ENCODE assay signal across 8 mouse cellular contexts in genomic region chr5:130044201-130044695, GRCm38 (mm10). TPM values are rescaled to one million over a fixed set of nuclear protein-coding genes. Genes with fewer than 3 reads are reported as not detected.
DNase-seq lines count a peak whose midpoint lies in the region; ATAC-seq and TF ChIP-seq lines count a peak whose summit lies in the region.

No protein-coding gene starts in this region.

- H3K9ac ChIP-seq in intestine, postnatal 0 days (ENCODE audit: low read depth, low read length), result no peak overlapping the region
- H3K9ac ChIP-seq in intestine, embryonic 16.5 days (ENCODE audit: low read depth, low read length), result no peak overlapping the region
- no peak overlapping the region for H3K9ac ChIP-seq in liver, embryonic 15.5 days
- no peak overlapping the region for H3K9ac ChIP-seq in stomach, postnatal 0 days (ENCODE audit: low read length)
- H3K9ac ChIP-seq in hindbrain, embryonic 14.5 days, result no peak overlapping the region

- ATAC-seq in intestine, postnatal 0 days, result no peak
- no peak for ATAC-seq in intestine, embryonic 16.5 days
- peak; percentile 56 for ATAC-seq in liver, embryonic 15.5 days (ENCODE audit: insufficient read depth)
- ATAC-seq in stomach, postnatal 0 days (ENCODE audit: low FRiP score, low TSS enrichment), result peak; percentile 50; the same call in 1 of the 2 replicates
- no peak for ATAC-seq in hindbrain, embryonic 14.5 days (ENCODE audit: low FRiP score)

- no peak overlapping the region for H3K27ac ChIP-seq in intestine, postnatal 0 days (ENCODE audit: low read depth, low read length)
- H3K27ac ChIP-seq in intestine, embryonic 16.5 days (ENCODE audit: low read length), result no peak overlapping the region
- no peak overlapping the region for H3K27ac ChIP-seq in liver, embryonic 15.5 days (replicated peaks)
- no peak overlapping the region for H3K27ac ChIP-seq in stomach, postnatal 0 days (replicated peaks)
- no peak overlapping the region for H3K27ac ChIP-seq in hindbrain, embryonic 14.5 days

- peak; percentile 74 for TF ChIP-seq CTCF in intestine, postnatal 0 days (IDR thresholded peaks at IDR 0.05; ENCODE audit: low read depth)
- TF ChIP-seq CTCF in stomach, postnatal 0 days (IDR thresholded peaks at IDR 0.05; ENCODE audit: low read depth), result peak; percentile 89

- H3K9me3 ChIP-seq in intestine, postnatal 0 days (ENCODE audit: control insufficient read depth), result no peaks in the 10 kb centered on the region
- H3K9me3 ChIP-seq in intestine, embryonic 16.5 days (ENCODE audit: control insufficient read depth, low read length), result no peaks in the 10 kb centered on the region
- no peaks in the 10 kb centered on the region for H3K9me3 ChIP-seq in liver, embryonic 15.5 days (replicated peaks)
- no peaks in the 10 kb centered on the region for H3K9me3 ChIP-seq in stomach, postnatal 0 days (ENCODE audit: control insufficient read depth, low read length)
- no peaks in the 10 kb centered on the region for H3K9me3 ChIP-seq in hindbrain, embryonic 14.5 days (ENCODE audit: control insufficient read depth, low read length)

- H3K4me3 ChIP-seq in intestine, postnatal 0 days (ENCODE audit: low read depth, low read length), result no peak overlapping the region
- no peak overlapping the region for H3K4me3 ChIP-seq in intestine, embryonic 16.5 days (ENCODE audit: low read length)
- no peak overlapping the region for H3K4me3 ChIP-seq in liver, embryonic 15.5 days (replicated peaks)
- no peak overlapping the region for H3K4me3 ChIP-seq in stomach, postnatal 0 days (ENCODE audit: low read depth, low read length)
- no peak overlapping the region for H3K4me3 ChIP-seq in hindbrain, embryonic 14.5 days (replicated peaks; ENCODE audit: low read length)

- intact Hi-C loops in heart, postnatal 14 days (cut with DNase I), result loop anchor here (1.0 kb wide), 1 partner anchor 95 kb away; no protein-coding TSS in a partner anchor

- no peak for TF ChIP-seq EP300 in stomach, postnatal 0 days (optimal IDR thresholded peaks at IDR 0.05)

- DNase-seq in MN1 (ENCODE audit: low spot score), result peak; percentile 80
- DNase-seq in cerebellum, adult 9-10 months, result peak; percentile 95
- DNase-seq in heart, postnatal 14 days, result peak; percentile 58 to 75
- DNase-seq in stomach, postnatal 0 days (ENCODE audit: low spot score), result peak; percentile 50
- DNase-seq in hindbrain, embryonic 14.5 days (ENCODE audit: low spot score), result no peak

- no peak overlapping the region for H3K4me2 ChIP-seq in intestine, postnatal 0 days (replicated peaks; ENCODE audit: low read depth)
- H3K4me2 ChIP-seq in intestine, embryonic 16.5 days (ENCODE audit: low read depth, low read length), result no peak overlapping the region
- no peak overlapping the region for H3K4me2 ChIP-seq in liver, embryonic 15.5 days
- H3K4me2 ChIP-seq in stomach, postnatal 0 days (replicated peaks; ENCODE audit: low read depth), result no peak overlapping the region
- H3K4me2 ChIP-seq in hindbrain, embryonic 14.5 days (replicated peaks), result no peak overlapping the region

- H3K4me1 ChIP-seq in intestine, postnatal 0 days (replicated peaks; ENCODE audit: control insufficient read depth, insufficient read depth, low read length), result no peaks in the 10 kb centered on the region
- no peaks in the 10 kb centered on the region for H3K4me1 ChIP-seq in intestine, embryonic 16.5 days (ENCODE audit: control insufficient read depth, insufficient read depth, low read length)
- H3K4me1 ChIP-seq in liver, embryonic 15.5 days (replicated peaks), result 0 out of 2 replicates have a peak, but pooled peaks cover 5% of the 10 kb centered on the region
- no peaks in the 10 kb centered on the region for H3K4me1 ChIP-seq in stomach, postnatal 0 days (replicated peaks; ENCODE audit: control insufficient read depth, insufficient read depth)
- H3K4me1 ChIP-seq in hindbrain, embryonic 14.5 days (replicated peaks; ENCODE audit: control insufficient read depth, insufficient read depth, low read length), result no peaks in the 10 kb centered on the region

- peaks cover 53% of the 10 kb centered on the region for H3K36me3 ChIP-seq in intestine, postnatal 0 days (ENCODE audit: control insufficient read depth, insufficient read depth)
- peaks cover 15% of the 10 kb centered on the region for H3K36me3 ChIP-seq in intestine, embryonic 16.5 days (ENCODE audit: control insufficient read depth, insufficient read depth, low read length)
- peaks cover 77% of the 10 kb centered on the region for H3K36me3 ChIP-seq in liver, embryonic 15.5 days (replicated peaks)
- peaks cover 11% of the 10 kb centered on the region; the same call in 1 of the 2 replicates for H3K36me3 ChIP-seq in stomach, postnatal 0 days (ENCODE audit: control insufficient read depth, insufficient read depth, low read length)
- H3K36me3 ChIP-seq in hindbrain, embryonic 14.5 days (replicated peaks; ENCODE audit: control insufficient read depth, insufficient read depth), result peaks cover 83% of the 10 kb centered on the region

- no peaks in the 10 kb centered on the region for H3K27me3 ChIP-seq in intestine, postnatal 0 days (replicated peaks; ENCODE audit: control insufficient read depth, insufficient read depth, low read length)
- no peaks in the 10 kb centered on the region for H3K27me3 ChIP-seq in intestine, embryonic 16.5 days (replicated peaks; ENCODE audit: control insufficient read depth, insufficient read depth, low read length)
- no peaks in the 10 kb centered on the region for H3K27me3 ChIP-seq in liver, embryonic 15.5 days
- no peaks in the 10 kb centered on the region for H3K27me3 ChIP-seq in stomach, postnatal 0 days (ENCODE audit: control insufficient read depth, insufficient read depth, low read length)
- no peaks in the 10 kb centered on the region for H3K27me3 ChIP-seq in hindbrain, embryonic 14.5 days (ENCODE audit: control insufficient read depth, insufficient read depth, low read length)

- 43% methylated on average over 7 of the region's 7 CpGs for WGBS in intestine, postnatal 0 days
- WGBS in intestine, embryonic 16.5 days, result 64% methylated on average over 7 of the region's 7 CpGs
- WGBS in liver, embryonic 15.5 days (ENCODE audit: insufficient replicate concordance), result 72% methylated on average over 7 of the region's 7 CpGs
- WGBS in stomach, postnatal 0 days, result 42% methylated on average over 7 of the region's 7 CpGs
- WGBS in hindbrain, embryonic 14.5 days, result 77% methylated on average over 7 of the region's 7 CpGs

RNA-seq across cellular contexts. Expression of gene Crcp, which starts 15.2 kb away (rescaled TPM):
- 39.5 and 41.6 TPM in 2 replicates for polyA plus RNA-seq in intestine, postnatal 0 days (2015; fragmentation: Nextera tagmentation; extraction: Ambion mirVana)
- 37.2 and 38.7 TPM in 2 replicates for polyA plus RNA-seq in intestine, embryonic 16.5 days (2015; fragmentation: Nextera tagmentation; extraction: Ambion mirVana)
- 10 to 100 TPM; 11.4 to 11.9 TPM for total RNA-seq in heart, postnatal 14 days (2021)
- polyA plus RNA-seq in liver, embryonic 15.5 days (2015; fragmentation: Nextera tagmentation; extraction: Ambion mirVana), result 23.1 and 24.0 TPM in 2 replicates
- 26.0 and 26.4 TPM in 2 replicates for polyA plus RNA-seq in stomach, postnatal 0 days (2015; fragmentation: Nextera tagmentation; extraction: Ambion mirVana)
- 49.2 and 51.9 TPM in 2 replicates for polyA plus RNA-seq in hindbrain, embryonic 14.5 days (2014; fragmentation: Nextera tagmentation; extraction: Ambion mirVana)

RNA-seq across cellular contexts. Expression of gene Asl, which starts 15.2 kb away (rescaled TPM):
- polyA plus RNA-seq in intestine, postnatal 0 days (2015; fragmentation: Nextera tagmentation; extraction: Ambion mirVana), result 148 and 182 TPM in 2 replicates
- polyA plus RNA-seq in intestine, embryonic 16.5 days (2015; fragmentation: Nextera tagmentation; extraction: Ambion mirVana), result 74.1 and 89.4 TPM in 2 replicates
- 1 to 10 TPM; 6.8 to 7.7 TPM for total RNA-seq in heart, postnatal 14 days (2021)
- 53.1 and 57.8 TPM in 2 replicates for polyA plus RNA-seq in liver, embryonic 15.5 days (2015; fragmentation: Nextera tagmentation; extraction: Ambion mirVana)
- 27.3 and 36.1 TPM in 2 replicates for polyA plus RNA-seq in stomach, postnatal 0 days (2015; fragmentation: Nextera tagmentation; extraction: Ambion mirVana)
- polyA plus RNA-seq in hindbrain, embryonic 14.5 days (2014; fragmentation: Nextera tagmentation; extraction: Ambion mirVana), result 41.3 and 41.5 TPM in 2 replicates

RNA-seq across cellular contexts. Expression of gene Tpst1, which starts 28.9 kb away (rescaled TPM):
- polyA plus RNA-seq in intestine, postnatal 0 days (2015; fragmentation: Nextera tagmentation; extraction: Ambion mirVana), result 28.7 and 29.3 TPM in 2 replicates
- 46.4 and 51.7 TPM in 2 replicates for polyA plus RNA-seq in intestine, embryonic 16.5 days (2015; fragmentation: Nextera tagmentation; extraction: Ambion mirVana)
- 10 to 100 TPM; 15.7 to 16.9 TPM for total RNA-seq in heart, postnatal 14 days (2021)
- 22.6 and 23.0 TPM in 2 replicates for polyA plus RNA-seq in liver, embryonic 15.5 days (2015; fragmentation: Nextera tagmentation; extraction: Ambion mirVana)
- 44.5 and 47.3 TPM in 2 replicates for polyA plus RNA-seq in stomach, postnatal 0 days (2015; fragmentation: Nextera tagmentation; extraction: Ambion mirVana)
- polyA plus RNA-seq in hindbrain, embryonic 14.5 days (2014; fragmentation: Nextera tagmentation; extraction: Ambion mirVana), result 62.2 and 63.0 TPM in 2 replicates

RNA-seq across cellular contexts. Expression of gene Gusb, which starts 41.4 kb away (rescaled TPM):
- 260 and 264 TPM in 2 replicates for polyA plus RNA-seq in intestine, postnatal 0 days (2015; fragmentation: Nextera tagmentation; extraction: Ambion mirVana)
- 110 and 131 TPM in 2 replicates for polyA plus RNA-seq in intestine, embryonic 16.5 days (2015; fragmentation: Nextera tagmentation; extraction: Ambion mirVana)
- total RNA-seq in heart, postnatal 14 days (2021), result 10 to 100 TPM; 18.5 to 19.0 TPM
- polyA plus RNA-seq in liver, embryonic 15.5 days (2015; fragmentation: Nextera tagmentation; extraction: Ambion mirVana), result 32.5 and 34.1 TPM in 2 replicates
- 32.0 and 33.9 TPM in 2 replicates for polyA plus RNA-seq in stomach, postnatal 0 days (2015; fragmentation: Nextera tagmentation; extraction: Ambion mirVana)
- polyA plus RNA-seq in hindbrain, embryonic 14.5 days (2014; fragmentation: Nextera tagmentation; extraction: Ambion mirVana), result 36.4 and 37.0 TPM in 2 replicates

Comparison
In these comparisons a context has a peak if more than half of its experiments do, and no peak if none do; other contexts are left out.
1. ATAC-seq: peak in liver, embryonic 15.5 days (single experiment) and stomach, postnatal 0 days (single experiment); none in intestine, postnatal 0 days (single experiment), intestine, embryonic 16.5 days (single experiment) and hindbrain, embryonic 14.5 days (single experiment).